Mouse (Mus musculus): Measurements from ENCODE around the gene Rrp9.

Rrp9 gene

GRCm38 (mm10) chr9:106456325-106457162 lies 19.2 kb upstream of the Rrp9 start:
- in situ Hi-C loops (cut with MboI; ENCODE audit: low sequenced_read_pairs) = no loop called here

- in situ Hi-C loops (cut with MboI; ENCODE audit: low sequenced_read_pairs) = no loop called here
Measured at GRCm38 (mm10) chr9:106457163-106457559, 18.6 kb upstream of the Rrp9 start.

- in situ Hi-C loops (cut with MboI; ENCODE audit: low sequenced_read_pairs) = no loop called here
Measured at GRCm38 (mm10) chr9:106457920-106458319, 17.8 kb upstream of the Rrp9 start.

GRCm38 (mm10) chr9:106459946-106460345 lies 15.8 kb upstream of the Rrp9 start:
- in situ Hi-C loops (cut with MboI; ENCODE audit: low sequenced_read_pairs) = no loop called here

GRCm38 (mm10) chr9:106460401-106461025 lies 15.2 kb upstream of the Rrp9 start:
- in situ Hi-C loops (cut with MboI; ENCODE audit: low sequenced_read_pairs) = no loop called here

GRCm38 (mm10) chr9:106461026-106461415 lies 14.7 kb upstream of the Rrp9 start:
- in situ Hi-C loops (cut with MboI; ENCODE audit: low sequenced_read_pairs) = no loop called here

GRCm38 (mm10) chr9:106461641-106462429 lies 13.9 kb upstream of the Rrp9 start:
- in situ Hi-C loops (cut with MboI; ENCODE audit: low sequenced_read_pairs) = no loop called here

GRCm38 (mm10) chr9:106462430-106462800 lies 13.3 kb upstream of the Rrp9 start:
- in situ Hi-C loops (cut with MboI; ENCODE audit: low sequenced_read_pairs) = no loop called here

GRCm38 (mm10) chr9:106463122-106464063 lies 12.4 kb upstream of the Rrp9 start:
- in situ Hi-C loops (cut with MboI; ENCODE audit: low sequenced_read_pairs) = no loop called here

GRCm38 (mm10) chr9:106464751-106465541 lies 10.8 kb upstream of the Rrp9 start:
- in situ Hi-C loops (cut with MboI; ENCODE audit: low sequenced_read_pairs) = no loop called here

GRCm38 (mm10) chr9:106465571-106466200 lies 10.1 kb upstream of the Rrp9 start, which contains the start of gene Gpr62:
Gpr62 (minus strand) TSS chr9:106465938.
- in situ Hi-C loops (cut with MboI; ENCODE audit: low sequenced_read_pairs) = no loop called here

- in situ Hi-C loops (cut with MboI; ENCODE audit: low sequenced_read_pairs) = no loop called here
Measured at GRCm38 (mm10) chr9:106466721-106467120, 9.0 kb upstream of the Rrp9 start.

- in situ Hi-C loops (cut with MboI; ENCODE audit: low sequenced_read_pairs) = no loop called here
Measured at GRCm38 (mm10) chr9:106467746-106468145, 8.0 kb upstream of the Rrp9 start.

- in situ Hi-C loops (cut with MboI; ENCODE audit: low sequenced_read_pairs) = no loop called here
Measured at GRCm38 (mm10) chr9:106469317-106469716, 6.4 kb upstream of the Rrp9 start.

GRCm38 (mm10) chr9:106469776-106470175 lies 6.0 kb upstream of the Rrp9 start:
- in situ Hi-C loops (cut with MboI; ENCODE audit: low sequenced_read_pairs) = no loop called here

- in situ Hi-C loops (cut with MboI; ENCODE audit: low sequenced_read_pairs) = no loop called here
Measured at GRCm38 (mm10) chr9:106470991-106471750, 4.6 kb upstream of the Rrp9 start.

- in situ Hi-C loops (cut with MboI; ENCODE audit: low sequenced_read_pairs) = no loop called here
Measured at GRCm38 (mm10) chr9:106471892-106472291, 3.9 kb upstream of the Rrp9 start.

GRCm38 (mm10) chr9:106472321-106472720 lies 3.4 kb upstream of the Rrp9 start:
- in situ Hi-C loops (cut with MboI; ENCODE audit: low sequenced_read_pairs) = no loop called here

Data from CH12F3 (cell line).